Mouse (Mus musculus) brain, embryonic 14.5 days (tissue): ENCODE data around the gene Spint1.

ENCODE experiments used
- CTCF ChIP-seq: fragments of 200-500 bp; IDR thresholded peaks from 2 replicates; pipeline ENCODE4 v1.5.1; 2012; ENCODE audit warnings: inconsistent platforms, mild to moderate bottlenecking, moderate library complexity, borderline replicate concordance; ENCODE audit not compliant: insufficient read depth, insufficient read length; ENCODE audit errors: extremely low read depth
- POLR2A ChIP-seq: fragments of 200-500 bp; IDR thresholded peaks from 2 replicates; pipeline ENCODE4 v1.6.1; 2012; ENCODE audit warnings: mild to moderate bottlenecking, inconsistent platforms, borderline replicate concordance; ENCODE audit not compliant: poor library complexity, insufficient read depth, insufficient read length, severe bottlenecking; ENCODE audit errors: extremely low read depth

GRCm38 (mm10) chr2:119277810-119278209 lies 40.6 kb downstream of the Spint1 start:
- TF ChIP-seq CTCF (no peak), POLR2A (no peak)
